Mouse (Mus musculus) left cerebral cortex, postnatal 25 days (tissue): ENCODE measurements at regions not wholly inside any gene's neighbourhood (a gene's known extent, or its start where the extent isn't known, plus 50 kb on each side); places are given as distances from the start of the nearest gene placed in this dataset.

ENCODE experiments used
- DNase-seq, 2 experiments: peaks; one replicate each; pipeline ENCODE4 v3.0.0; 2022; ENCODE audit warnings: low spot score in 2 of 2, mixed read lengths in 1 of 2
- intact Hi-C: fragments of 180-260 bp; cut with DNase I; formaldehyde crosslinking; loops from one replicate; pipeline ENCODE4 v1.15.1; 2025

GRCm38 (mm10) chrX:99415701-99416100 lies 55.4 kb downstream of the Pja1 start:
- intact Hi-C loops, result no loop called here
- no peak for DNase-seq

- no peak for DNase-seq
- intact Hi-C loops, result no loop called here
Measured at GRCm38 (mm10) chrX:99410942-99411341, 60.1 kb downstream of the Pja1 start.

- intact Hi-C loops, result no loop called here
Measured at GRCm38 (mm10) chrX:99409858-99410257, 61.2 kb downstream of the Pja1 start.

GRCm38 (mm10) chrX:99409331-99409730 lies 61.7 kb downstream of the Pja1 start:
- intact Hi-C loops, result no loop called here
- peak in 1 of 2 experiments; percentile 17 for DNase-seq

More at GRCm38 (mm10) chrX:99409858-99410257, 61.2 kb downstream of the Pja1 start:
- DNase-seq, result no peak

- intact Hi-C loops, result no loop called here
- DNase-seq, result no peak
Measured at GRCm38 (mm10) chrX:99408804-99409203, 62.3 kb downstream of the Pja1 start.

GRCm38 (mm10) chrX:99405843-99406242 lies 65.2 kb downstream of the Pja1 start:
- no peak for DNase-seq
- intact Hi-C loops, result no loop called here

GRCm38 (mm10) chrX:99403521-99404149 lies 67.4 kb downstream of the Pja1 start:
- intact Hi-C loops, result no loop called here
- DNase-seq, result no peak

GRCm38 (mm10) chrX:99402841-99403520 lies 68.1 kb downstream of the Pja1 start:
- intact Hi-C loops, result no loop called here
- DNase-seq, result no peak

GRCm38 (mm10) chrX:99397344-99397743 lies 73.7 kb downstream of the Pja1 start:
- no peak for DNase-seq
- intact Hi-C loops, result no loop called here

- intact Hi-C loops, result no loop called here
- DNase-seq, result no peak
Measured at GRCm38 (mm10) chrX:99396180-99396579, 74.9 kb downstream of the Pja1 start.

GRCm38 (mm10) chrX:99395067-99395466 lies 76.0 kb downstream of the Pja1 start:
- intact Hi-C loops, result no loop called here
- no peak for DNase-seq

- intact Hi-C loops, result no loop called here
- DNase-seq, result no peak
Measured at GRCm38 (mm10) chrX:99391628-99392027, 79.4 kb downstream of the Pja1 start.

- intact Hi-C loops, result no loop called here
- DNase-seq, result no peak
Measured at GRCm38 (mm10) chrX:99390462-99390838, 80.6 kb downstream of the Pja1 start.

GRCm38 (mm10) chrX:99389778-99390461 lies 81.2 kb downstream of the Pja1 start:
- DNase-seq, result no peak
- intact Hi-C loops, result no loop called here

GRCm38 (mm10) chrX:99370711-99371110 lies 100.4 kb downstream of the Pja1 start:
- intact Hi-C loops, result no loop called here
- DNase-seq, result no peak

GRCm38 (mm10) chrX:99369258-99369900 lies 101.7 kb downstream of the Pja1 start:
- intact Hi-C loops, result no loop called here
- peak in 1 of 2 experiments; percentile 13 for DNase-seq

GRCm38 (mm10) chrX:99364072-99364471 lies 107.0 kb downstream of the Pja1 start:
- peak in 1 of 2 experiments; percentile 52 for DNase-seq
- intact Hi-C loops, result loop anchor here (5.0 kb wide), 1 partner anchor 227 kb away; the partner anchor contains the start of gene Efnb1

GRCm38 (mm10) chrX:99360095-99360890 lies 110.8 kb downstream of the Pja1 start:
- intact Hi-C loops, result loop anchor here (5.0 kb wide), 1 partner anchor 223 kb away; the partner anchor contains the start of gene Efnb1
- peak; percentile 37 to 62 for DNase-seq

GRCm38 (mm10) chrX:99358784-99359183 lies 112.3 kb downstream of the Pja1 start:
- intact Hi-C loops, result no loop called here

More at GRCm38 (mm10) chrX:99358784-99359183, 112.3 kb downstream of the Pja1 start:
- no peak for DNase-seq
